ENCODE assay signal across 8 mouse cellular contexts in genomic region chr8:123628968-123629755, GRCm38 (mm10). TPM values are rescaled to one million over a fixed set of nuclear protein-coding genes. Genes with fewer than 3 reads are reported as not detected.
DNase-seq lines count a peak whose midpoint lies in the region; ATAC-seq and TF ChIP-seq lines count a peak whose summit lies in the region.

No protein-coding gene starts in this region.

- no peaks in the 10 kb centered on the region for H3K27me3 ChIP-seq in C2C12 (ENCODE audit: control insufficient read depth, insufficient read depth, insufficient read length)
- H3K27me3 ChIP-seq in embryonic facial prominence, embryonic 10.5 days (replicated peaks; ENCODE audit: low read depth, poor library complexity, severe bottlenecking), result peaks cover 72% of the 10 kb centered on the region
- peaks cover 56% of the 10 kb centered on the region for H3K27me3 ChIP-seq in limb, embryonic 13.5 days
- peaks cover 12% of the 10 kb centered on the region for H3K27me3 ChIP-seq in midbrain, embryonic 14.5 days (ENCODE audit: control insufficient read depth, insufficient read depth, low read length)
- peaks cover 4% of the 10 kb centered on the region; the same call in 1 of the 2 replicates for H3K27me3 ChIP-seq in stomach, embryonic 14.5 days (ENCODE audit: control insufficient read depth, insufficient read depth, low read length)

- H3ac ChIP-seq in C2C12 (ENCODE audit: control insufficient read depth, insufficient read length, low read depth), result no peak overlapping the region

- H3K9ac ChIP-seq in limb, embryonic 13.5 days, result peak overlapping the region; percentile 35
- no peak overlapping the region for H3K9ac ChIP-seq in midbrain, embryonic 14.5 days (replicated peaks; ENCODE audit: low read length)
- no peak overlapping the region for H3K9ac ChIP-seq in stomach, embryonic 14.5 days (replicated peaks; ENCODE audit: low read depth, low read length)

- DNase-seq in adrenal gland, postnatal 14 days, result peak; percentile 84
- DNase-seq in embryonic facial prominence, embryonic 10.5 days (ENCODE audit: low spot score), result peak; percentile 90
- DNase-seq in heart, adult 11 months, result peak; percentile 91
- DNase-seq in kidney, adult 18-20 months, result peak; percentile 73
- DNase-seq in midbrain, embryonic 14.5 days, result peak; percentile 93

- H3K4me2 ChIP-seq in limb, embryonic 13.5 days (replicated peaks), result peak overlapping the region; percentile 67
- H3K4me2 ChIP-seq in midbrain, embryonic 14.5 days (ENCODE audit: low read length), result peak overlapping the region; percentile 51
- H3K4me2 ChIP-seq in stomach, embryonic 14.5 days (replicated peaks; ENCODE audit: low read depth, low read length), result peak overlapping the region; percentile 54

- no peaks in the 10 kb centered on the region for H3K9me3 ChIP-seq in embryonic facial prominence, embryonic 10.5 days
- no peaks in the 10 kb centered on the region for H3K9me3 ChIP-seq in limb, embryonic 13.5 days
- H3K9me3 ChIP-seq in midbrain, embryonic 14.5 days (ENCODE audit: control insufficient read depth, low read length), result no peaks in the 10 kb centered on the region
- no peaks in the 10 kb centered on the region for H3K9me3 ChIP-seq in stomach, embryonic 14.5 days (ENCODE audit: control insufficient read depth, low read depth, low read length)

- H3K27ac ChIP-seq in embryonic facial prominence, embryonic 10.5 days (replicated peaks), result no peak overlapping the region
- H3K27ac ChIP-seq in limb, embryonic 13.5 days, result no peak overlapping the region
- no peak overlapping the region for H3K27ac ChIP-seq in midbrain, embryonic 14.5 days (replicated peaks; ENCODE audit: low read depth, low read length)
- no peak overlapping the region for H3K27ac ChIP-seq in stomach, embryonic 14.5 days (ENCODE audit: low read length)

- H3K4me3 ChIP-seq in C2C12 (ENCODE audit: insufficient read depth, poor library complexity, severe bottlenecking), result no peak overlapping the region
- peak overlapping the region; percentile 53 for H3K4me3 ChIP-seq in embryonic facial prominence, embryonic 10.5 days
- H3K4me3 ChIP-seq in limb, embryonic 13.5 days, result peak overlapping the region; percentile 39
- H3K4me3 ChIP-seq in midbrain, embryonic 14.5 days (replicated peaks; ENCODE audit: low read depth, low read length), result peak overlapping the region; percentile 18; the same call in 1 of the 2 replicates
- peak overlapping the region; percentile 22 for H3K4me3 ChIP-seq in stomach, embryonic 14.5 days (ENCODE audit: low read depth, low read length)

- peak; percentile 89 for TF ChIP-seq CTCF in C2C12 (IDR thresholded peaks at IDR 0.05; ENCODE audit: control insufficient read depth, insufficient read depth, insufficient read length)

- no peak; the same call in 1 of the 2 replicates for ATAC-seq in limb, embryonic 13.5 days (ENCODE audit: low FRiP score, low read depth)
- no peak for ATAC-seq in midbrain, embryonic 14.5 days (ENCODE audit: low FRiP score, low TSS enrichment)
- ATAC-seq in stomach, embryonic 14.5 days (ENCODE audit: insufficient number of reproducible peaks, insufficient read depth, low FRiP score, low read depth), result no peak

- H3K79me3 ChIP-seq in C2C12 (ENCODE audit: low read depth), result no peaks in the 10 kb centered on the region

- WGBS in embryonic facial prominence, embryonic 10.5 days, result 13% methylated on average over 19 of the region's 19 CpGs
- WGBS in limb, embryonic 13.5 days, result 11% methylated on average over 19 of the region's 19 CpGs
- 11% methylated on average over 19 of the region's 19 CpGs for WGBS in midbrain, embryonic 14.5 days
- WGBS in stomach, embryonic 14.5 days, result 8% methylated on average over 19 of the region's 19 CpGs

- no peaks in the 10 kb centered on the region for H3K36me3 ChIP-seq in C2C12 (ENCODE audit: control insufficient read depth, insufficient read depth)
- H3K36me3 ChIP-seq in embryonic facial prominence, embryonic 10.5 days (replicated peaks), result no peaks in the 10 kb centered on the region
- H3K36me3 ChIP-seq in limb, embryonic 13.5 days, result no peaks in the 10 kb centered on the region
- no peaks in the 10 kb centered on the region for H3K36me3 ChIP-seq in midbrain, embryonic 14.5 days (ENCODE audit: control insufficient read depth, insufficient read depth, low read length)
- no peaks in the 10 kb centered on the region for H3K36me3 ChIP-seq in stomach, embryonic 14.5 days (ENCODE audit: control insufficient read depth, insufficient read depth, low read length)

- peaks cover 29% of the 10 kb centered on the region for H3K4me1 ChIP-seq in embryonic facial prominence, embryonic 10.5 days
- peaks cover 22% of the 10 kb centered on the region for H3K4me1 ChIP-seq in limb, embryonic 13.5 days
- H3K4me1 ChIP-seq in midbrain, embryonic 14.5 days (ENCODE audit: control insufficient read depth, insufficient read depth, low read length), result peaks cover 5% of the 10 kb centered on the region; the same call in 1 of the 2 replicates
- peaks cover 2% of the 10 kb centered on the region; the same call in 1 of the 2 replicates for H3K4me1 ChIP-seq in stomach, embryonic 14.5 days (ENCODE audit: control insufficient read depth, insufficient read depth, low read length)

- no peaks in the 10 kb centered on the region for H3K79me2 ChIP-seq in C2C12 (ENCODE audit: control insufficient read depth, insufficient read depth)

TF ChIP-seq in C2C12, 6 proteins besides CTCF, POLR2A, EP300 and RAD21:
- TF ChIP-seq CEBPB (IDR thresholded peaks at IDR 0.05; ENCODE audit: low read depth), result no peak
- TF ChIP-seq USF1 (IDR thresholded peaks at IDR 0.05; ENCODE audit: low read depth), result no peak
- TF ChIP-seq MAX (IDR thresholded peaks at IDR 0.05), result no peak
- TF ChIP-seq MYOD1 (IDR thresholded peaks at IDR 0.05; ENCODE audit: control insufficient read depth, insufficient read length, low read depth), result no peak
- TF ChIP-seq MYOG (IDR thresholded peaks at IDR 0.05; ENCODE audit: control insufficient read depth, extremely low read depth, insufficient read length), result no peak
- no peak for TF ChIP-seq FOSL1 (IDR thresholded peaks at IDR 0.05; ENCODE audit: insufficient read depth, low read length, poor library complexity, severe bottlenecking)

RNA-seq across cellular contexts. Expression of gene Rhou, which starts 24.6 kb away (rescaled TPM):
- polyA plus RNA-seq in C2C12 (2012; fragmentation: generic; extraction: Trizol), result 22.7 TPM
- total RNA-seq in adrenal gland, postnatal 14 days (2021), result 40.8 and 46.5 TPM in 2 replicates
- 6.2 and 6.3 TPM in 2 replicates for polyA plus RNA-seq in embryonic facial prominence, embryonic 10.5 days (2016; fragmentation: Nextera tagmentation; extraction: Ambion mirVana)
- polyA plus RNA-seq in limb, embryonic 13.5 days (2015; fragmentation: Nextera tagmentation; extraction: Ambion mirVana), result 7.7 and 8.4 TPM in 2 replicates
- polyA plus RNA-seq in midbrain, embryonic 14.5 days (2014; fragmentation: Nextera tagmentation; extraction: Ambion mirVana), result 10.0 and 12.9 TPM in 2 replicates
- 10.8 and 11.7 TPM in 2 replicates for polyA plus RNA-seq in stomach, embryonic 14.5 days (2014; fragmentation: Nextera tagmentation; extraction: Ambion mirVana)
